Mouse (Mus musculus) natural killer cell, adult 2 months (primary cell): ENCODE results near the gene Dlgap3.

Experiments used
- DNase-seq, 2 experiments: peaks; one replicate each; pipeline ENCODE4 v3.0.0; 2022; ENCODE audit warnings: low spot score in 2 of 2

The Dlgap3 gene

DNA sequence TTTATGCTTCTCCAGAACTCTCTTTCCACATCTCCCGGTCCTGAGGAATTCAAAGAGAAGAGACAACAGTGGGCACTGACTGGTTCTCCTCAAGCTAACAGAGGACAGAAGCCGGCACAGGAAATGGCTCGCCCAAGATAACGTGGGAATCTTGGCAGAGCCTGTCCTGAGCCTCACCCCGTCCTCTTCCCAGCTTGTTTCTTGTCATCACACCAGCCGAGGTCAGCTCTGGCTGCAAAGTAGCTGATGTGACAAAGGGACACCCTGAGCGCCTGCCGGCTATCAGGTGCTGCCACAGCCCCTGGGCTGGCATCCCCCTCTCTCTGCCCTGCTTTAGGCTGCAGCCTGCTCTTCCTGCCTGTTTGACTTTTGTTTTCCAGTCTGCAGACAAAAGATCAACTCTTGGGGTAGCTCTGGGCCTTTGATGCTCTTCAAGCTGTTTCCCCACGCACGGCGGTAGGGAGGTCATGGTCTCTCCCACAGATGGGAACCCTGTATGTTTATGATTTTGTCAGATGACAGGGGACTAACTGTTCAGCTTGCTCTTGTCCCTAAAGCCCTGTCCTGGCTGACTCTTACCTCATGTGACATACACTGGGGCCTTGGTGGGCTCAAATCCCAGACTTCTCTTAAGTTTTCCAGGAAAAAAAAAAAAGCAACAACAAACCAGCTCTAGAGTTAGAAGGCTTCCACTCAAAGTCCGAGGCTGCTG is 89.3 kb downstream of the Dlgap3 start:
- DNase-seq = no peak

DNA sequence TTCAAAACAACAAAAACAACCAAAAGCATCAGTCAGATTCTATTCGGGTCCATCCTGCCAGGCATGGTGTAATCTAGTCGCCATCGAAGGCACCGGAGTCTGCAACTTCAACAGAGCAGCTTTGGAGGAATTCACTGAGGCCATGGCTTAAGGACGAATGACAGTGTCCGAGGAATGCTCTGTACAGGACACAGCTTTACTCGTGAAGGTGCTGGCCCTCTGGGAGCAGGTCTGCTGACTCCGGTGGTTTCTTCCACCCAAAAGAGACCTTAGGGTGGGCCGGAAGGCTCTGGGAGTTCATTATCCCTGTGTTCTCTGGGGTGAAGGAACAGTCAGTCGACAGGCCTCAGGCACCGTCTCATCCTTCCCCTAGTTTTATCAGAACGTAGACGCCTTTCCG is 92.6 kb downstream of the Dlgap3 start:
- no peak for DNase-seq

DNA sequence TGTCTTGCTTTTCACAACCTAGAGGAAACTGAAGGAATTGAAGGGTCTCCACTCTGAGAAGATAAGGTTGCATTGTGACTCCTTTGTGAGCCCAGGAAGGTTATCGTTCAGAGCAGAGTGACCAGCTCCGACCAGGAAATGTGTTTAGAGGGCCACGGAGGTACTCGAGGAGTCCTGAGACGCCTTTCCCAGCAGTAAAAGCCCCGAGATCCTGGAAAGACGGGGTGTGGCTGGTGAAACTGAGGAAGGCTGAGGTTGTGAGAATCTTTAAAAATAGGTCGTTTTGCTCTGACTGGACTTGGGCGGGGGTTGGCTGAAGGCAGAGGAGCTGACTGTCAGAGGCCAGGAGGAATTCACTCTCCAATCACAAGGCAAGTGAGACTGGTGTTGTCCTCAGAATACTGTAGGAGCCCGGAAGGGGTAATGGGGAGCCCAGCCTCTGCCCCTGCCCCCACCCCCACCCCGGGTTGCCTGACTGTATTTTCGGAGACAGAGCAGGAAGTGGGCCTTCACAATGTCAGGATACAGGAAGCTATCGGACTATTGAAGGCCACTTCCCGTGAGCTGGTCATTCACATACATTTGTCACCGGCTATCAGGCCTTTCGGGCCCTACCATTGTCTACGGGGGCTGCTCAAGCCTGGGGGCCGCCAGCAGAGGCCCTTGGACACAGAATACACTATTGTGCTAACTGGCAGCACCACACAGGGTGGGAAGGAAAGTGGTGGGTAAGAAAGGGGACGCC is 94.6 kb downstream of the Dlgap3 start:
- DNase-seq = no peak

- no peak for DNase-seq
Observed at GRCm38 (mm10) chr4:127264183-127264554, 95.2 kb downstream of the Dlgap3 start.

- DNase-seq = no peak
Observed at GRCm38 (mm10) chr4:127278451-127279001, 109.5 kb downstream of the Dlgap3 start.

- no peak for DNase-seq
Observed at GRCm38 (mm10) chr4:127279241-127279640, 110.2 kb downstream of the Dlgap3 start.
